Mouse (Mus musculus): ENCODE measurements around the gene Map7d1.
A peak's percentile ranks its signal among the peaks of the same experiment; 100 is the strongest.

Gene Map7d1

GRCm38 (mm10) chr4:126256131-126256791, at the start of gene Map7d1:
Gene Map7d1, minus strand, starts transcription at chr4:126256343.
- peak; percentile 69 to 86 for DNase-seq (ENCODE audit: low spot score in 2 of 2)

DNA sequence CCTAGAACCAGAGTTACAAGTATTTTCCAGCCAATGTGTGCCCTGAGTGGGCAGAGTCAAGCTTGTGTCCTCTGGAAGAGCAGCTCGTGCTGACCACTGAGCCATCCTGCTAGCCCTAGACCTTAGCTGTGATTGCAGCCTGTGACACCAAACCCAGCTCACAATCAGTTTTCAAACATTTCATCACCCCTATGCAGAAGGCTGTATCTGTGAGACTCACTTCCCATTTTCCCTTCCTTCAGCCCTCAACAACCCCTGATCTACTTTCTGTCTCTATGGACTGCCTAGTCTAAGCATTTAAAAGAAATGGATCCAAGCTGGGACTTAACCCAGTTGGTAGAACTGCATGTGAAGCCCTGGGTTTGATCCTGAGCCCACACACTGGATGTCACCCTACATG, 49.3 kb upstream of the Map7d1 start:
- no peak for DNase-seq (ENCODE audit: low spot score in 2 of 2)

DNA sequence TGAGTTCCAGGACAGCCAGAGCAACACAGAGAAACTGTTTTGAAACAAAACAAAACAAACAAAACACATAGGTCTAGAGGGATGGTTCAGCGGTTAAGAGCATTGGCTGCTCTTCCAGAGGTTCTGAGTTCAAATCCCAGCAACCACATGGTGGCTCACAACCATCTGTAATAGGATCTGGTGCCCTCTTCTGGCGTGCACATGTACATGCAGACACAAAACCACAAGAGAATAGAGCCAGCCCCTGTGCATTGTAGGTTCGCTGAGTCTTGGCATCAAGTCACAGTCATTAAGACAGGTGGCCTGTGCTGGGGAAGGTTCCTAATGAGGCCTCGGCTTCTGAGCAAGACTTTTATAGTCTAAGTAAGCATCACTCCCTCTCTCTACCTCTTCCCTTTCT, 47.7 kb upstream of the Map7d1 start:
- DNase-seq (ENCODE audit: low spot score in 2 of 2) = no peak

GRCm38 (mm10) chr4:126301584-126302309, 45.6 kb upstream of the Map7d1 start:
- DNase-seq (ENCODE audit: low spot score in 2 of 2) = no peak

DNA sequence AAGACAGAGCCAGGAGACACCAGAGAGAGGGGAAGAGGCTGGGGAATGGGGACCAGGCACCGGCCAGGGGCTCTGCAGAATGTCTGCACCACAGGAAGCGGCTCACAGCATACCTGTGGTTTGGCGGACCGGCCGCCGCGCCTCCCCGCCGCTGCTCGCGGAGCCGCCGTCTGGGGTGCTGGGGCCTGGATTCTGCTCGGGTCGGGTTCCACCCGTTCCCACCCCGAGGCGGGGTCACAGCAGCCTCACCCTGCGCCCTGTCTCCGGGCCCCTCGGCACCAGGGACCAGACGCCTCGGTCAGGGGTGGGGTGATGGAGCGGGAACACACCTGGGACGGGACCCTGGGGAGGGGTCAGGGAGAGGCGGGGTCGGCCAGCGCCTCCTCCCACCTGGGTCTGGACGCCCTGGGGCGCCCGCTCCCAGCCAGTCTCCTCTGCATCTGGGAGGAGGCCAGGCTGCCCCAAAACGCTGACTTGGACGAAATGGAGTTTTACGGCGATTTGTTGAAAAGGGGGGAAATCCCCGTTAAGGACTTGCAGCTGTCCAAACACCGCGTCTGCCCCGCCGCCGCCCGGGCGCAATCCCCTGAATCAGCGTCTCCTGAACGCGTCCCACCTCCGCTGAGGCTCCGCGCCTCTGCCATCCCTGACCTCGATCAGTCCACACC, 44.9 kb upstream of the Map7d1 start:
- DNase-seq (ENCODE audit: low spot score in 2 of 2) = no peak

- no peak for DNase-seq (ENCODE audit: low spot score in 2 of 2)
Observed at GRCm38 (mm10) chr4:126296617-126297101, 40.5 kb upstream of the Map7d1 start.

DNA sequence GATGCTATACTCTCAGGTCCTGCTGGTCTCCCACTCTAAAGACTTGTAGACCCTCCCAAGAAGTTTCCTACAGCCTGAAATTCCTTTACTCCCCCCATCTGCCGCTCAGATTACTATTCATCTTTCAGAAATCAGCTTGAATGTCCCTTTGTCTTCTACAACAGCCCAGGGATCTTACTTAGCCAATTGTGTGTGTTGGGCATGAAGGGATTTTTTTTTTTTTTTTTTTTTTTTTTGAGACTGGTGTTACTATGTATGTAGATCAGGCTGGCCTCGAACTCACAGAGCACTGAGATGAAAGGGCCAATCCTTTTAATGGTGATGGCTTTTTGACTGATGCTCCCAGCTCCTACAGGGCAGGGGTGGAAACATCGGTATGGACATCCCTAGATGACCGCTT, 39.8 kb upstream of the Map7d1 start:
- DNase-seq (ENCODE audit: low spot score in 2 of 2) = no peak

- DNase-seq (ENCODE audit: low spot score in 2 of 2) = no peak
Observed at GRCm38 (mm10) chr4:126295152-126295551, 39.0 kb upstream of the Map7d1 start.

- DNase-seq (ENCODE audit: low spot score in 2 of 2) = no peak
Observed at GRCm38 (mm10) chr4:126291196-126291595, 35.1 kb upstream of the Map7d1 start.

DNA sequence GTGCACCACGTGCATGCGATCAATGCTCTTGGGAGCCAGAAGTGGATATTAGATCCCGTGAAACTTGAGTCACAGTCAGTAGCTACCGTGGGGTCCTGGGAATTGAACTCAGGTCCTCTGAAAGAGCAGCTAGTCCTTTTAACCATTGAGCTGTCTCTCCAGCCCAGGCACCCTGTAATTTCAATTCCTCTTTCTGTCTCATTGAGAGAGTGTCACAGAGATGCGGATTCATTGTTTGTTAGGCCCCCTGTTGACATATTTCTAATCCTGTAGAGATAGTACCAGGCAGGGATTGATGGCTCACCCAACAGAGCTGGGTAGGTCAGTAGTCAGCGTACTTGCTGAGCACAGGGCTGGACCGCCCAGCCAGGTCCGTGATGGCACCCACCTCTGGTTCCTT, 34.2 kb upstream of the Map7d1 start:
- DNase-seq (ENCODE audit: low spot score in 2 of 2) = no peak

DNA sequence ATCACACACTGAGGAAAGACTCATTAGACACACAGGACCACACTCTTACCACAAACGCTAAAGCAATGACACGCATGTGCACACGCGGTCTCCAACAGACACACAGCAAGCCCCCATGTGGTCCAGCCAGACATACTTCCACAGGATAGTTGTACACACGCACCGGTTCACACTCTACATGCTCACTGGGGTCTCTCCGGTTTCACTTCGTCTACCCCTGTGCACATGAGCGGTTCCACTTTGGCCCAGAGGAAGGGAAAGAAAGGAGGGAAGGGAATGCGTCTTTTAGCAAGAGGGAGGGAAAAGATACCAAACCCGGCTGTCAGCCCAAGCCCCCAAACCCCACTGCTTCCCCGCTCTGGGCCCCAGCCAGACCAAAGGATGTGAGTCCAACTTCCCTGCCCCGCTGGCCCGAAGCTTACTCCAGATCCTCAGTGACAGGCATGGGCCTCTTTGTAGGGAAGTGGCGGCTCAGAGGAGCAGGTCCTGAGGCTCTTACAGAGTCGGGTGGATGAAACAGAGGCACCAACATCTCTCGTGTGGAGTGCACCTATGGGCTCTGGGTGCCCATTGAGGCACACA, 32.0 kb upstream of the Map7d1 start:
- DNase-seq (ENCODE audit: low spot score in 2 of 2) = no peak

DNA sequence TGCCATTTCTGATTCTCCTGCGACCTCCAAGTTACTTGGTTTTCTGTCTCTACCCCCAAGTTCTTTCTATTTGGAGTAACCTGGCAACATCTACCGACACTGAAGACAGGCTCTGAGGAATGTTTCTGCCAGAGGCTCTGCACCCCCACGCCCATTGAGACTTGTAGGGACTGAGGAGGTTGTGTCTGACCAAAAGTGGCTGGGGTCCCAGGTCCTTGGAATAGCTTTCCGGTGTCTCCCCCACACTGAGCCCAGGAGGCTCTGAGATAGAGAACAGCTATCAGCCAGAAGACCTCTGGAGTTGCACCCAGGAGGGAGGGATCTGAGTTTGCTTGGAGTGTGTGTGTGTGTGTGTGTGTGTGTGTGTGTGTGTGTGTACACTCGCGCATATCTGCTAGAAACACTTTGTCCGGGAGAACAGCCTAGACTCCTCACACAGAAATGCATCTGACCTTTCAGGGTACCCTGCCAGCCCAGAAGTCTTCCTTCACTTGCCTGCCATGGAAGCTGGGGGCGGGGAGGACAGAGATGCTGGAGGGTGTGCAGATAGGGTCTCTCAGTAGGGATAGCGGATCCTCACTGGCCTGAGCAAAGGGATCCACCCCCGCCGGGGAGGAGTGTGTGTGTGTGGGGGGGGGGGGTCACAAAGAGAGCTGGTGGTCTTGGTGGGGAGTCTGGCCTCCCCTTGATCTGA, 31.3 kb upstream of the Map7d1 start:
- DNase-seq (ENCODE audit: low spot score in 2 of 2) = no peak

DNA sequence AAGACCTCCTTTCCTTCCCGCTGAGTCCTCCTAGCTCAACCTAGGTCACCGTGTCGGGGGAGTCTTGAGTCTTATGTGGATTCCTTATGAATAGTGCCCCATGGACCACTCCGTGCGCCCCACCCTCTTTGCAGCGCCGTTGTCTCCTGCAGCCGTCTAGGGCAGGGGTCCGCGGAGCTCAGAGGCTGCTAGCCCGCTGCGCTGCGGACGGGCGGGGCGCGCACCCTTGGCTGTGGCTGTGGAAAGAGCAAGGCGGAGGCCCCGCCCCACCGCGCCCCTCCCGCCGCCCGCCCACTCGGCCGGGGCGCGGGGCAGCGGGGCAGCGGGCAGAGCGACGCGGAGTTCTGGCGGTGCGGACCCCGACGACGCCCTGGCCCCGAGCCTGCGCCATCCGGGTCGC, 30.3 kb upstream of the Map7d1 start, which contains the start of gene Col8a2:
Col8a2 (plus strand) TSS at position 302 of the 400 bp plus-strand sequence.
- DNase-seq (ENCODE audit: low spot score in 2 of 2) = no peak

GRCm38 (mm10) chr4:126283582-126283981, 27.4 kb upstream of the Map7d1 start:
- no peak for DNase-seq (ENCODE audit: low spot score in 2 of 2)

- DNase-seq (ENCODE audit: low spot score in 2 of 2) = no peak
Observed at GRCm38 (mm10) chr4:126281706-126282105, 25.6 kb upstream of the Map7d1 start.

GRCm38 (mm10) chr4:126278961-126279360, 22.8 kb upstream of the Map7d1 start:
- no peak for DNase-seq (ENCODE audit: low spot score in 2 of 2)

- DNase-seq (ENCODE audit: low spot score in 2 of 2) = no peak
Observed at GRCm38 (mm10) chr4:126278565-126278915, 22.4 kb upstream of the Map7d1 start.

DNA sequence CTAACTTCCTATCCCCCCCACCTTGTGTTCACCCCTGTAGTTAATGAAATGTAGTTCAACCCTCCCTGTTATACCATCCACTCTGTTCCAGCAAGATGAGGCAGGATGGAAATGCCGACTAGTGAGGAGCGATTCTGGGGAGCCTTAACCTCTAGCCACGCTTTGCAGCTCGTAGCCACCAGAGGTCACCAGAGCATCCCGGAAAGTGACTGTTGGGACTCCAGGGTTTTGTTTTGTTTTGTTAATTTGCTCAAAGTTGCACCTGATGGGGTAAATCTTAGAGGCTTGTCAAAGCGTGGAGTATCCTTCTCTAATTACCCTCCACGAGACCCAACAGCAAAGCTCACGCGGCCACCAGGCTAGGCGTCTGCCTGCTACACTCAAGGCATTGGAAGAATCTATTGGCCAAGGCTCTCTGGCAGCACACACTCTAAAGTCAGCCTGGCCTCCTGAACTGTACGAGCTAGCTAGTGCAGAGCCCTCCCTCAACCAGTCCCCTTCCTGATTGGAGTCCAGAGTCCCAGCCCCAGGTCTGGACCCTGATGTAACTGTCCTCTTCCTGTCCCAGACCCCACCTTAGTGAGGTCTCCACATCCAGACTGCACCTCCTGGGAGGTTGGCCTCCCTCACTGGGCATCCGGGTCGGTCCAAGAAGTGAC, 21.9 kb upstream of the Map7d1 start:
- DNase-seq (ENCODE audit: low spot score in 2 of 2) = peak in 1 of 2 experiments; percentile 41

DNA sequence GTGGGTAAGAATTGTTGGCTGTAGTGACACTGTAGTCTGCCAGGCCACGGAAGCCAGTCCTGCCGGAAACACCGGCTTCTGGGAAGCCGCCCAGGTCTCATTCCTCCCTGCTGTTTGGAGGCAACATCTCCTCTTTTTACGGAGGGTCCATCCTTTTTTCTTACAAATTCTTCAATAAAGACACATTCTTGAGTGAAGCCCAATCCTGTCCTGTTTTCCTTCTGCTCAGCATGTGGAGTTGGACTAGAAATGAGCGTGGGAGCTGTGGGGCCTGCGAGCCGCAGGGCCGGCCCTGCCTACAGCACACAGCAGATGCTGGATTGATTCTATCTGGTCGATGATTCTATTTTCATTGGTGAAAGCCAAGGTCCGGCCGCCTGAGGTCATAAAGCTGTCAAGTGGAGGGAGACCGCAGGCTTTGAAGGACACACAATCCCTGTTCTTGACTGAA, 19.6 kb upstream of the Map7d1 start:
- no peak for DNase-seq (ENCODE audit: low spot score in 2 of 2)

GRCm38 (mm10) chr4:126275081-126275480, 18.9 kb upstream of the Map7d1 start:
- no peak for DNase-seq (ENCODE audit: low spot score in 2 of 2)

- DNase-seq (ENCODE audit: low spot score in 2 of 2) = no peak
Observed at GRCm38 (mm10) chr4:126273753-126274152, 17.6 kb upstream of the Map7d1 start.
